Mouse (Mus musculus) heart, postnatal 0 days (tissue): ENCODE data around the gene Shisa5.

Experiments used
- CTCF ChIP-seq: IDR thresholded peaks from 2 replicates; pipeline ENCODE4 v1.5.1; 2016; ENCODE audit warnings: antibody characterized with exemption, control low read depth, low read depth
- EP300 ChIP-seq: IDR thresholded peaks from 2 replicates; pipeline ENCODE4 v1.6.1; 2016; ENCODE audit warnings: antibody characterized with exemption, low read depth

GRCm38 (mm10) chr9:109030312-109030711 is 8.1 kb upstream of the Shisa5 start:
- TF ChIP-seq EP300 (no peak), CTCF (no peak)
